Mouse (Mus musculus) liver, embryonic 16.5 days (tissue): ENCODE results near the gene Camk1d. TPM values are rescaled to one million over a fixed set of nuclear protein-coding genes. Genes with fewer than 3 reads are reported as not detected.

Experiments used
- ATAC-seq: fragments of 200-750 bp; cut with Nextera tagmentation; 2 replicates; pipeline ENCODE4 v1.8.0; 2017; ENCODE audit warnings: low read depth, mild to moderate bottlenecking, moderate number of reproducible peaks, moderate library complexity
- H3K27ac ChIP-seq: fragments of 300-500 bp; sonication (generic); 2 replicates; pipeline ENCODE4 v1.5.1; 2014; ENCODE audit warnings: mild to moderate bottlenecking, low read length
- H3K27me3 ChIP-seq: fragments of 300-500 bp; sonication (generic); 2 replicates; pipeline ENCODE4 v1.6.1; 2014; ENCODE audit warnings: low read depth, low read length, mixed read lengths; ENCODE audit not compliant: control insufficient read depth, insufficient read depth
- H3K36me3 ChIP-seq: fragments of 300-500 bp; sonication (generic); 2 replicates; pipeline ENCODE4 v1.6.1; 2014; ENCODE audit warnings: mild to moderate bottlenecking; ENCODE audit not compliant: control insufficient read depth, insufficient read depth
- H3K4me1 ChIP-seq: fragments of 300-500 bp; sonication (generic); 2 replicates; pipeline ENCODE4 v1.6.1; 2014; ENCODE audit warnings: low read depth, low read length, mixed read lengths; ENCODE audit not compliant: control insufficient read depth
- H3K4me2 ChIP-seq: fragments of 300-500 bp; sonication (generic); 2 replicates; pipeline ENCODE4 v1.6.1; 2014; ENCODE audit warnings: low read depth, low read length, mixed read lengths
- H3K4me3 ChIP-seq: fragments of 300-500 bp; sonication (generic); 2 replicates; pipeline ENCODE4 v1.5.1; 2014; ENCODE audit warnings: low read depth, mild to moderate bottlenecking, low read length
- H3K9ac ChIP-seq: fragments of 300-500 bp; sonication (generic); 2 replicates; pipeline ENCODE4 v1.6.1; 2014; ENCODE audit warnings: low read depth, low read length
- H3K9me3 ChIP-seq: fragments of 300-500 bp; sonication (generic); replicated peaks from 2 replicates; pipeline ENCODE4 v1.6.1; 2016; ENCODE audit warnings: low read length; ENCODE audit not compliant: control insufficient read depth
- WGBS: fragments of 180-500 bp; shearing (Covaris S2); extraction: QIAGEN DNeasy Blood & Tissue Kit; methylation state at CpG from one replicate; pipeline ENCODE4 v1.1.7; 2014; ENCODE audit not compliant: insufficient replicate concordance; 5-methylcytosine and 5-hydroxymethylcytosine counted together
- polyA plus RNA-seq: library from polyadenylated mRNA; unstranded; fragments of >200 nt; fragmentation: Nextera tagmentation; extraction: Ambion mirVana; gene quantifications from 2 replicates; pipeline ENCODE4 v1.2.1, GENCODE M21; 2015

The Camk1d gene
- polyA plus RNA-seq, 1 experiment from 2014 or later = 1.3 TPM

GRCm38 (mm10) chr2:5425612-5426011 is 288.7 kb downstream of the Camk1d start:
- WGBS = 55% methylated on average over 3 of the region's 3 CpGs
- H3K27me3 ChIP-seq = no peaks in the 10 kb centered on the region
- no peak for ATAC-seq

DNA sequence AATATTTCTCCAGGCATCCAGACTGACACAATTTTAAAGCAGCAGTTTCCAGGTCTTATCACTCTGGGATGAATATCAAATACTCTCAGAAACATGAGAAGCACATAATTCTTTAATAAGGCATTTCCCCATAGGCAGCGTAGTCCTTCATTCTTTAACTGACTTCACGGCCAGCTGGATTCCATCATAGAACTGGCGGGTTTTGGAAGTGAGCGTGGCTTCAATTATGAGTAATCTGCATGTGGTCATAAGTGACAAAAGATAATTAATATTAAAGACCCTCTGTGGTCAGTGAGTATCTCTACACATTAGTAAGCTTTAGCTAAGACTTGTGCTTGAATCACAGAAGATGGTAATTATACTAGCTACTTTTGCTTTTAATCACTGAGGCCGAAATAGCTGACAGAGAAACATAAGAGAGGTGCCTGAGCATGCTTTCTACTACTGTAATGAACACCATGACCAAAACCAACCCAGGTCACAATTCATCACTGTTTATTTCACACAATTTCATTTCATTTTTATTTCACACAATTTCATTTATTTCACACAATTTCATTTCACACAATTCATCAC is 293.6 kb downstream of the Camk1d start:
- Histone ChIP-seq H3K4me1 (no peaks in the 10 kb centered on the region), H3K36me3 (no peaks in the 10 kb centered on the region), H3K9me3 (no peaks in the 10 kb centered on the region), H3K9ac (no peak overlapping the region), H3K4me3 (no peak overlapping the region), H3K4me2 (no peak overlapping the region), H3K27me3 (no peaks in the 10 kb centered on the region), H3K27ac (no peak overlapping the region)
- no peak for ATAC-seq
- WGBS = 64% methylated on average over 5 of the region's 5 CpGs

More at GRCm38 (mm10) chr2:5425612-5426011, 288.7 kb downstream of the Camk1d start:
- Histone ChIP-seq H3K36me3 (no peaks in the 10 kb centered on the region), H3K9ac (no peak overlapping the region), H3K4me2 (no peak overlapping the region), H3K9me3 (no peaks in the 10 kb centered on the region), H3K4me1 (no peaks in the 10 kb centered on the region), H3K27ac (no peak overlapping the region), H3K4me3 (no peak overlapping the region)

GRCm38 (mm10) chr2:5418802-5419201 is 295.5 kb downstream of the Camk1d start:
- Histone ChIP-seq H3K36me3 (no peaks in the 10 kb centered on the region), H3K27ac (no peak overlapping the region), H3K4me3 (no peak overlapping the region), H3K9ac (no peak overlapping the region), H3K9me3 (no peaks in the 10 kb centered on the region), H3K27me3 (no peaks in the 10 kb centered on the region), H3K4me2 (no peak overlapping the region), H3K4me1 (no peaks in the 10 kb centered on the region)
- 57% methylated on average over 4 of the region's 4 CpGs for WGBS
- ATAC-seq = no peak

DNA sequence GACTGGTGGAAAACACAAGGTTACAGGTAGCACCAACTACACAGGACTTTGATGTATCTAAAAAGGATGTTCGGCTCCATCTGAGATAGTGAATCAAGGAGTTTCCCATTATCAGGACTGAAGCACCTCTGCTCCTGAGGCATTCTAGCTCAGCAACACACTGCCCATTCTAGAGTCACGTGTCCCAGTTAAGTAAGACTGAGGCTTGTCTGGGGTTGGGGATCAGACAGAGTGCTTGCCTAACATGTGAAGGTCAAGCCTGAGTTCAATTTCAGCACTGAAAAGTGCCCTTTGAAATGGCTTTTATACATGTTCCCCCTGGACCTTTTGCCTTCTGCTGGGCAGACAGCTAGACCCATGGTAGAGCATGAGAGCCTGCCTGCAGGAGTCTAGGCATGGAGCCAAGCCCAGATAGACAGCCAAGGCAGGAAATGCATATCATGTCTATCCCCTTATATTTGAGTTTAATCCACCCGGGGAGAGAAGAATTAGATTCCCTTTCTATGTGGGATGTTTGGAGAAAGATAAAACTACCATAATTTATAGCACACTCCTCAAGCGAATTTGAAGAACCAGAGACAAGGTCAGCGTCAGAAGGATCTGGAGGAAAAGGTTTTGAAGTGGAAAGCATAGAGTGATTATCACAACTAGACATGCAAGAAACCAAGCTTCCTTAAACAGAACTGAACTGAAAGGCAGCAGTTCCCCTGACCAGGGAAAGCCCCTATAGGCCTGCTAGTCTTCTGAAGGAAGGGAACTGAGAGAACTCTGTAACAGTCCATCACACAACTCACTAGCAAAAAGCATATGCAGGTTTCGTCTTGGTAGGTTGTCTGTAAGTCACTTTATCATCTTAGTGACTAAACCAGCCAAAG is 296.9 kb downstream of the Camk1d start:
- Histone ChIP-seq H3K27ac (no peak overlapping the region), H3K27me3 (no peaks in the 10 kb centered on the region)
- ATAC-seq = no peak

DNA sequence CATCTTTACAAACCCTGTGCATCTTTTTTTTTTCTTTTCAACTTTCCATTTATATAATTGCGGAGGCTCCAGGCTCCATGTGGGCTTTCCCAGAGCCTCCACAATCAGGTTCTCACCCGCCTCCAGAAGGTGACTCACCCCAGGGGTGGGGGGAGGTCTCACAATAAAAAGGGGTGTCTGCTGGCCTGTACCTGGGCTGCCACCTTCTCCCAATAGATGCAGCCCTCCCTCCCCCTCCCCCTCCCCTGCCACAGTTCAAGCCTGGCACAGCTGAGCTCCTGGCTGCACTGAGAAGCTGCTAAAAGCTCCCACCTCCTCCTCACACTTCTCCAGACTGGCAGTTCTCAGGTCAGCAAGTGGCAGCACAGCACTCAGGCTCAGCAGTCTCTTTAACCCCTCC is 302.5 kb downstream of the Camk1d start:
- Histone ChIP-seq H3K27me3 (no peaks in the 10 kb centered on the region), H3K9ac (no peak overlapping the region), H3K27ac (no peak overlapping the region), H3K9me3 (no peaks in the 10 kb centered on the region), H3K4me3 (no peak overlapping the region), H3K4me2 (no peak overlapping the region), H3K36me3 (no peaks in the 10 kb centered on the region), H3K4me1 (no peaks in the 10 kb centered on the region)
- no peak for ATAC-seq
- WGBS = 53% methylated on average over 2 of the region's 2 CpGs

More for the DNA sequence above, 296.9 kb downstream of the Camk1d start:
- no peak overlapping the region for H3K9ac ChIP-seq
- H3K4me1 ChIP-seq = no peaks in the 10 kb centered on the region
- WGBS = 43% methylated on average over 6 of the region's 6 CpGs
- H3K9me3 ChIP-seq = no peaks in the 10 kb centered on the region
- H3K36me3 ChIP-seq = no peaks in the 10 kb centered on the region
- H3K4me3 ChIP-seq = no peak overlapping the region
- no peak overlapping the region for H3K4me2 ChIP-seq

DNA sequence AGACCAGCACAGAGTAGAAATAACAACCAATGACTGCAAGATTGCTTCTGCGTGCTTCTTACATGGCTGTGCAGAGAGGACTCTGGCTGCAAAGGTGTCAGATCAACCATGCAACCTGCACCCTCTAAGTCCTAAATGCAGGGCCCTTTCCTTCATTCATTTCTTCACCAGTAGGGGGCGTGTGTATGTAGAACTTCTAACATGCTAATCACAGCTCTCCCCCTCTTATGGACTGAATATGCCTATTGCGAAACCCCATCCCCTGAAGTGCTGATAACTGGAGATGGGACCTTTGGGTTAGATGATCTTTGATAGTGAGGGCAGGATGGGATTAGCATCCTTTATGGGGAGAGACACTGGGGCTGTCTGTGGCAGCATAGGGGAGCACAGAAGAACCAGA is 310.5 kb downstream of the Camk1d start:
- H3K9me3 ChIP-seq = no peaks in the 10 kb centered on the region
- H3K36me3 ChIP-seq = no peaks in the 10 kb centered on the region
- H3K27ac ChIP-seq = no peak overlapping the region
- no peaks in the 10 kb centered on the region for H3K27me3 ChIP-seq
- H3K4me1 ChIP-seq = no peaks in the 10 kb centered on the region
- no peak for ATAC-seq
- no peak overlapping the region for H3K4me3 ChIP-seq
- 31% methylated on average over 3 of the region's 3 CpGs for WGBS
- no peak overlapping the region for H3K9ac ChIP-seq
- H3K4me2 ChIP-seq = no peak overlapping the region

DNA sequence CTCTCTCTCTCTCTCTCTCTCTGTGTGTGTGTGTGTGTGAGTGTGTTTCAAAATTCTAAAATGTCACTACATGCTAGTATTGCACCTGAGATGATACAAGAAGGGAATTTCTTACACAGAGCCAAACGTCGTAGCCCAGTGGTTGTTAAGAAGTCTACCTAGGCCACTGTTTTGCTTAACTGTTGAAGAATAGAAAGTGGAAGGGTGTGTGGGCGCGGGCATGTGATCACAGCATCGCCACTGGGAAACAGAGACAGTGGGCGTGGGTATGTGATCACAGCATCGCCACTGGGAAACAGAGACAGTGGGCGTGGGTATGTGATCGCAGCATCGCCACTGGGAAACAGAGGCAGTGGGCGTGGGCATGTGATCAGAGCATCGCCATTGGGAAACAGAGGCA is 312.3 kb downstream of the Camk1d start:
- Histone ChIP-seq H3K9me3 (no peaks in the 10 kb centered on the region), H3K9ac (no peak overlapping the region), H3K27me3 (no peaks in the 10 kb centered on the region), H3K27ac (no peak overlapping the region), H3K4me3 (no peak overlapping the region), H3K4me1 (no peaks in the 10 kb centered on the region), H3K4me2 (no peak overlapping the region), H3K36me3 (no peaks in the 10 kb centered on the region)
- 70% methylated on average over 12 of the region's 12 CpGs for WGBS
- no peak for ATAC-seq

GRCm38 (mm10) chr2:5398505-5398904 is 315.8 kb downstream of the Camk1d start:
- no peaks in the 10 kb centered on the region for H3K27me3 ChIP-seq
- H3K9ac ChIP-seq = no peak overlapping the region
- H3K4me2 ChIP-seq = no peak overlapping the region
- H3K36me3 ChIP-seq = no peaks in the 10 kb centered on the region
- 70% methylated on average over 9 of the region's 9 CpGs for WGBS
- H3K4me1 ChIP-seq = no peaks in the 10 kb centered on the region
- H3K4me3 ChIP-seq = no peak overlapping the region
- H3K27ac ChIP-seq = no peak overlapping the region
- no peaks in the 10 kb centered on the region for H3K9me3 ChIP-seq
- ATAC-seq = no peak

- no peak overlapping the region for H3K4me3 ChIP-seq
- 65% methylated on average over 6 of the region's 6 CpGs for WGBS
Observed at GRCm38 (mm10) chr2:5398043-5398442, 316.3 kb downstream of the Camk1d start.

More at GRCm38 (mm10) chr2:5398043-5398442, 316.3 kb downstream of the Camk1d start:
- no peak for ATAC-seq
- no peaks in the 10 kb centered on the region for H3K36me3 ChIP-seq
- no peak overlapping the region for H3K9ac ChIP-seq
- H3K27ac ChIP-seq = no peak overlapping the region
- no peaks in the 10 kb centered on the region for H3K27me3 ChIP-seq
- no peaks in the 10 kb centered on the region for H3K9me3 ChIP-seq
- H3K4me1 ChIP-seq = no peaks in the 10 kb centered on the region
- no peak overlapping the region for H3K4me2 ChIP-seq
